Mouse (Mus musculus): ENCODE results near the gene Mras. TPM values are rescaled to one million over a fixed set of nuclear protein-coding genes. Genes with fewer than 3 reads are reported as not detected.

The Mras gene
- polyA plus RNA-seq, 1 experiment from 2014 or later, result 11.0 TPM

DNA sequence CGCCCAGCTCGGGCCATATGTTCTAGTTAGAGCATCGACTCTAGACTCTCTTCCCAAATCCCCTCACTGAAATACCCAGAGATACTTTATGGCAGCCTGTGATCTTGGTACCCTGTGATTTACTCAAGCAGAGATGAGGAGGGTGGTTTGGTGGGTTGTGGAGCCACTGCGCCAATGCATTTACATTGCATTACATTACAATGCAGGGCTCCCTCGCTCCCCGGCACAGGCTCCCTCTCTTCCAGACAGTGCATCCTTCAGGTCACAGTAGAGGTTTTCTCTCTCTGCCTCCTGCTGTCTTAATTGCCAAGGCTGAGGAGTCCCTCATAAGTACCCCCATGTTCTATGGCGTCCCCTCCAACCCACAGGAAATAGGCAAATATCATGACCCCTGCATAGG is 68.8 kb downstream of the Mras start:
- Histone ChIP-seq H3K36me3 (no peaks in the 10 kb centered on the region), H3K27me3 (replicated peaks) (no peaks in the 10 kb centered on the region), H3K9me3 (no peaks in the 10 kb centered on the region), H3K4me3 (replicated peaks) (no peak overlapping the region), H3K27ac (no peak overlapping the region), H3K4me2 (replicated peaks) (no peak overlapping the region), H3K4me1 (replicated peaks) (no peaks in the 10 kb centered on the region), H3K9ac (no peak overlapping the region)
- whole genome bisulfite sequencing, result 80% methylated on average over 7 of the region's 7 CpGs
- no peak for ATAC-seq

DNA sequence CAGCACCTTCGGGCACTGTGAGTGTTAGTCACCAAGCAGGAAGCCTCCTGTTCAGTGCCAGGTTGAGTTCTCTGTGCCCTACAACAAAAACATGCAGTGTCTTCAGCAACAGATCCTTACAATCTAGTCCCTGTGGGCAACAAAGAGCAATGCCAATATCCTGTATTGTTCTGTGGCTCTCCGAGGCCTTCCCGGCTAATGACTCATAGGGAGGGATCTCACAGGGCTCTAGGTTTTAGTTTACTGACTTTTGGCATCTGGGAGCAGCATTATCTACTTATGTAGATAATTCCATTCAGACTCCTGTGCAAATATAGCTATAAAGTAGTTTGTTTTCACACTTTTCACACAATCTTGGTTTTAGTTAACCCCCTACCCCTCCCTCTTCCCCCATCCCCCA is 71.3 kb downstream of the Mras start:
- Histone ChIP-seq H3K4me1 (replicated peaks) (no peaks in the 10 kb centered on the region), H3K9me3 (no peaks in the 10 kb centered on the region), H3K9ac (no peak overlapping the region), H3K36me3 (no peaks in the 10 kb centered on the region), H3K27ac (no peak overlapping the region), H3K4me3 (replicated peaks) (no peak overlapping the region), H3K4me2 (replicated peaks) (no peak overlapping the region), H3K27me3 (replicated peaks) (no peaks in the 10 kb centered on the region)
- no peak for ATAC-seq
- WGBS, result 55% methylated on average over 3 of the region's 3 CpGs

GRCm38 (mm10) chr9:99363076-99363475 is 74.1 kb downstream of the Mras start:
- H3K27me3 ChIP-seq (replicated peaks), result peaks cover 13% of the 10 kb centered on the region
- no peak overlapping the region for H3K4me3 ChIP-seq (replicated peaks)
- peaks cover 4% of the 10 kb centered on the region; the same call in 1 of the 2 replicates for H3K4me1 ChIP-seq (replicated peaks)
- H3K9ac ChIP-seq, result no peak overlapping the region
- H3K4me2 ChIP-seq (replicated peaks), result no peak overlapping the region
- H3K27ac ChIP-seq, result no peak overlapping the region
- no peaks in the 10 kb centered on the region for H3K36me3 ChIP-seq
- no peak for ATAC-seq
- 60% methylated on average over 8 of the region's 8 CpGs for WGBS
- H3K9me3 ChIP-seq, result no peaks in the 10 kb centered on the region

GRCm38 (mm10) chr9:99361946-99362345 is 75.2 kb downstream of the Mras start:
- no peak for ATAC-seq
- H3K27ac ChIP-seq, result no peak overlapping the region
- 86% methylated on average over 9 of the region's 9 CpGs for WGBS
- no peak overlapping the region for H3K4me3 ChIP-seq (replicated peaks)
- peaks cover 23% of the 10 kb centered on the region for H3K27me3 ChIP-seq (replicated peaks)
- no peak overlapping the region for H3K9ac ChIP-seq
- peaks cover 11% of the 10 kb centered on the region; the same call in 1 of the 2 replicates for H3K4me1 ChIP-seq (replicated peaks)
- no peak overlapping the region for H3K4me2 ChIP-seq (replicated peaks)
- no peaks in the 10 kb centered on the region for H3K36me3 ChIP-seq
- H3K9me3 ChIP-seq, result no peaks in the 10 kb centered on the region

DNA sequence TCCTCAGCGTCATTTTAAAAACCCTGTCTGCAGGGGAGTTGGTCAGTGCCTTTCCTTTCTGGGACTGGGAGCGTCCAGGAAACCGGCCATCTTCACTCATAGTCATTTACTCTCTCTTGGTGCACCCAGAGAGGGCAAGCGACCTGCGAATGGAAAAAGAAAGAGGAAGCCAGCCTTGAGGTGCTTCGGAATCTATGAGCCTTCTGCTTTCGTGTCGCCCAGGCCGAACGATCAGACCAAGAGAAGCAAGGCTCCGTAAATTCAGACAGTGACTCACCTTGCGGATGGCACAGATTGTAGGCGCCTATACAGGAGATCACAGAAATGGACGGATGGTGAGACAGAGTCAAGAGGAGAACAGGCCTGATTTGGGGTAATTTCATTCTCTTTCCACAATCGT is 78.2 kb downstream of the Mras start:
- peaks cover 38% of the 10 kb centered on the region for H3K27me3 ChIP-seq (replicated peaks)
- ATAC-seq, result no peak
- H3K4me3 ChIP-seq (replicated peaks), result no peak overlapping the region
- no peak overlapping the region for H3K27ac ChIP-seq
- H3K9ac ChIP-seq, result no peak overlapping the region
- H3K9me3 ChIP-seq, result no peaks in the 10 kb centered on the region
- 90% methylated on average over 15 of the region's 15 CpGs for WGBS
- peaks cover 11% of the 10 kb centered on the region; the same call in 1 of the 2 replicates for H3K4me1 ChIP-seq (replicated peaks)
- H3K4me2 ChIP-seq (replicated peaks), result no peak overlapping the region
- H3K36me3 ChIP-seq, result no peaks in the 10 kb centered on the region

DNA sequence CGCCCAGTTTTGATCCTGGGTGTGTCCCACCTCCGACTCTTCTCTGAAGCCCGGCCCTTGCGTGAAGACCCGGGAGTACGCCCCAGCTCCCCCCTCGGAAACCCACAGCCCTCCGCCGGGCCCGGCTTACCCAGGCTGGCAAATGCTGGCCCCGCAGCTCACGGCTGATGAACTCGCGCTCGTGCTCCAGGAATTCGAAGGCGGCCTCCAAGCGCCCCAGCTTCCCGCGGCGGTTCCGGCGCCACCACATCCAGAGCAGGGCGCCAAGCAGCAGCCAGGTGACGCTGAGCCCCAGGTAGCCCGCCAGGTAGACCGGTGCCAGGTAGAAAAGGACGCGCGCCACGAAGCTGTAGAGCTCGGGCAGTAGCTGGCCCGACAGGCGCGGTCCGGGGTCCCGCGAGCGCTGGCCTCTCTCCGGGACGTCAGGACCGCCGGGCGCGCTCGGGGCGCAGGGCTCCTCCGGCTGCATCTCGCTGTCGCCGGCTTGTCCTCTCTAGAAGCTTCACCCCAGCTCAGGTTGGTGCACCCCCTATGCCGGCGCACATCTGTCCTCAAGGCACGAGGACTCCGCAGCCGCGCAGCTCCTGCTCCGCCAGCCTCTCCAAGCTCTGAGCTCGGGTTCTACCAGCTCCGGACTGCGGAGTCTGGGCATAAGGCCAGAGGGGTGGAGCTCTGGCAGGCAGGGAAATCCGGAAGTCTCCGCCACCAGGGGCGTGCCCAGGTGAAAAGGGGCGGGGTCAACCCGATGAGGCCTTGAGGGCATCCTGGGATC is 79.1 kb downstream of the Mras start, which contains the start of gene Esyt3:
Esyt3 (minus strand) TSS at position 637 of the 772 bp plus-strand sequence.
- no peak within 1 kb of the TSS for H3K27ac ChIP-seq
- H3K9me3 ChIP-seq, result no peaks in the 10 kb centered on the region
- peaks cover 11% of the 10 kb centered on the region; the same call in 1 of the 2 replicates for H3K4me1 ChIP-seq (replicated peaks)
- H3K36me3 ChIP-seq, result no peaks in the 10 kb centered on the region
- H3K4me2 ChIP-seq (replicated peaks), result peak within 1 kb of the TSS; percentile 99
- H3K9ac ChIP-seq, result peak within 1 kb of the TSS; percentile 44
- WGBS, result under 1% methylated on average over 66 of the region's 66 CpGs
- peak; percentile 86 for ATAC-seq
- H3K27me3 ChIP-seq (replicated peaks), result peaks cover 38% of the 10 kb centered on the region
- peak within 1 kb of the TSS; percentile 46 for H3K4me3 ChIP-seq (replicated peaks)

DNA sequence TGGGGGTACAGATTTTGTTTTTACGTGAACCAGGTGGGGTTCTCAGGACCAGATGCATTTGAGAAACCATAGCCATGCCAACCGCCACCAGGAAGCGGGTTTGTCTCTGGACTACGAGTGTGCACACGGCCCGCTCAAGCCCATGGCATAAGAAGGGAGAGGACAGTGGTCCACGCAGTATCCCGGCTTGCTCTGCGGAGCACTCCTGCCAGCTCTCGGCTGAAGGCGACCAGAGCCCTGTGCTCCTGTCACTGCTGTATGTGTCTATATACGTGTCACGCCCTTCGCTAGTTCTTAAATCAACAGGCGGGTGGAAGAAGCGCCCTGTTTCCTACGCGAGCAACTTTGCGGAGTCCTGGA is 79.6 kb downstream of the Mras start:
- H3K4me1 ChIP-seq (replicated peaks), result peaks cover 11% of the 10 kb centered on the region; the same call in 1 of the 2 replicates
- H3K27ac ChIP-seq, result no peak overlapping the region
- peak overlapping the region; percentile 99 for H3K4me2 ChIP-seq (replicated peaks)
- peak; percentile 44 for ATAC-seq
- H3K36me3 ChIP-seq, result no peaks in the 10 kb centered on the region
- 3% methylated on average over 19 of the region's 19 CpGs for WGBS
- peaks cover 38% of the 10 kb centered on the region for H3K27me3 ChIP-seq (replicated peaks)
- peak overlapping the region; percentile 46 for H3K4me3 ChIP-seq (replicated peaks)
- H3K9ac ChIP-seq, result peak overlapping the region; percentile 44; the same call in 1 of the 2 replicates
- no peaks in the 10 kb centered on the region for H3K9me3 ChIP-seq

- 48% methylated on average over 5 of the region's 5 CpGs for WGBS
- Histone ChIP-seq H3K4me2 (replicated peaks) (no peak overlapping the region), H3K4me3 (replicated peaks) (no peak overlapping the region), H3K27me3 (replicated peaks) (peaks cover 38% of the 10 kb centered on the region), H3K36me3 (no peaks in the 10 kb centered on the region), H3K9ac (no peak overlapping the region), H3K9me3 (no peaks in the 10 kb centered on the region), H3K27ac (no peak overlapping the region), H3K4me1 (replicated peaks) (peaks cover 11% of the 10 kb centered on the region; the same call in 1 of the 2 replicates)
- ATAC-seq, result no peak
These were observed 81.2 kb downstream of the Mras start for GRCm38 (mm10) chr9:99355971-99356370.

DNA sequence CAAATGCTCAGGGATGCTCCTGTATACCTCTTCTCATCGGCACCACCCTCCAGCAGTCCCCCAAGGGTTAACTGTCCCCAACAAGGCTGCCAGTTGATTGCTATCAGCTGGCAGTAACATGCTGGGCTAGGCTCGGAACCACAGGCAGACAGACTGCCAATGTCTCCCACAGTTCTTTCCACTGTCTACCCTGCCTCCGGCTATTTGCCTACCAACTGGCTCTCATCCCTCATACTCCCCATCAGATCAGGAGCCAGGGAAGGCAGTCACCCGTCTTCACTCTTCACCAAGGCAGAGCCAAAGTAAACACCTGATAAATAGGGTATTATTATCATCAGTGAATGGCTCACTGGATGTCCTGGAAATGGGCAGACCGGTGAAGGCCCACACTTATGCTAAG is 82.4 kb downstream of the Mras start:
- Histone ChIP-seq H3K9me3 (no peaks in the 10 kb centered on the region), H3K36me3 (no peaks in the 10 kb centered on the region), H3K9ac (no peak overlapping the region), H3K4me2 (replicated peaks) (no peak overlapping the region), H3K27ac (no peak overlapping the region), H3K27me3 (replicated peaks) (peaks cover 38% of the 10 kb centered on the region), H3K4me3 (replicated peaks) (no peak overlapping the region), H3K4me1 (replicated peaks) (peaks cover 11% of the 10 kb centered on the region; the same call in 1 of the 2 replicates)
- 67% methylated on average over 5 of the region's 5 CpGs for WGBS
- no peak for ATAC-seq

DNA sequence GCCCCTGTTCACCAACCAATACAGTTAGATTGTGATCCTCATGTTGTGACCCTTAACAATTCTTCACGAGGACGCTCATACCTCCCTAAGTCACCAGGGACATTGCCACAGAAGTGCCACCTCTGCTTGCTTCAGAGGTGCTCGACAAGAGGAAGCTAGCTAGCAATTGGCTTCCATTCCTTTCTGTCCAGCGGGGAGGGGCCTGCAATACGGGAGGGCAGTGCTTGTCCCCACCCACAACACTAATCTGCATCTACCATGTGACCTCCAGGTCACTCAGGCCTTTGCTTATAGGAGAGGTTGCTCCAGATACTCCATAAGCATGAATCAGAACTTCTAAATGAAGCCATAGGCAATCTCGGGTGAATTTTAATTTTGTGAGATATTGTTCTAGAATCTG is 83.8 kb downstream of the Mras start:
- Histone ChIP-seq H3K36me3 (no peaks in the 10 kb centered on the region), H3K4me3 (replicated peaks) (no peak overlapping the region), H3K9me3 (no peaks in the 10 kb centered on the region), H3K4me2 (replicated peaks) (no peak overlapping the region), H3K27ac (no peak overlapping the region), H3K9ac (no peak overlapping the region), H3K4me1 (replicated peaks) (peaks cover 10% of the 10 kb centered on the region; the same call in 1 of the 2 replicates), H3K27me3 (replicated peaks) (peaks cover 28% of the 10 kb centered on the region)
- ATAC-seq, result no peak
- 59% methylated on average over 6 of the region's 6 CpGs for WGBS

GRCm38 (mm10) chr9:99352964-99353363 is 84.2 kb downstream of the Mras start:
- H3K27ac ChIP-seq, result no peak overlapping the region
- H3K27me3 ChIP-seq (replicated peaks), result peaks cover 24% of the 10 kb centered on the region
- no peaks in the 10 kb centered on the region for H3K9me3 ChIP-seq
- peaks cover 6% of the 10 kb centered on the region; the same call in 1 of the 2 replicates for H3K4me1 ChIP-seq (replicated peaks)
- WGBS, result 64% methylated on average over 4 of the region's 4 CpGs
- H3K36me3 ChIP-seq, result no peaks in the 10 kb centered on the region
- H3K4me3 ChIP-seq (replicated peaks), result no peak overlapping the region
- H3K9ac ChIP-seq, result no peak overlapping the region
- no peak overlapping the region for H3K4me2 ChIP-seq (replicated peaks)
- ATAC-seq, result no peak

- ATAC-seq, result no peak
- Histone ChIP-seq H3K27ac (no peak overlapping the region), H3K27me3 (replicated peaks) (no peaks in the 10 kb centered on the region), H3K9me3 (no peaks in the 10 kb centered on the region), H3K4me1 (replicated peaks) (no peaks in the 10 kb centered on the region), H3K9ac (no peak overlapping the region), H3K36me3 (no peaks in the 10 kb centered on the region), H3K4me2 (replicated peaks) (no peak overlapping the region), H3K4me3 (replicated peaks) (no peak overlapping the region)
- 41% methylated on average over 4 of the region's 4 CpGs for WGBS
These were observed 91.8 kb downstream of the Mras start for GRCm38 (mm10) chr9:99345351-99345792.

GRCm38 (mm10) chr9:99341600-99341999 is 95.6 kb downstream of the Mras start:
- ATAC-seq, result no peak
- WGBS, result 43% methylated on average over 3 of the region's 3 CpGs

More at GRCm38 (mm10) chr9:99341600-99341999, 95.6 kb downstream of the Mras start:
- Histone ChIP-seq H3K9me3 (no peaks in the 10 kb centered on the region), H3K4me3 (replicated peaks) (no peak overlapping the region), H3K27me3 (replicated peaks) (no peaks in the 10 kb centered on the region), H3K9ac (no peak overlapping the region), H3K36me3 (no peaks in the 10 kb centered on the region), H3K4me2 (replicated peaks) (no peak overlapping the region), H3K27ac (no peak overlapping the region), H3K4me1 (replicated peaks) (no peaks in the 10 kb centered on the region)

Measured in intestine, embryonic 15.5 days (tissue).